Mouse (Mus musculus) B cell, adult 62 days (primary cell): ENCODE results near the gene Hs3st6. TPM values are rescaled to one million over a fixed set of nuclear protein-coding genes. Genes with fewer than 3 reads are reported as not detected.

Experiments
- total RNA-seq: library from RNA; stranded (reverse); gene quantifications from 4 replicates; pipeline ENCODE4 v1.2.4, GENCODE M21; 2023

The Hs3st6 gene
- total RNA-seq, result not detected in 4 replicates

DNA sequence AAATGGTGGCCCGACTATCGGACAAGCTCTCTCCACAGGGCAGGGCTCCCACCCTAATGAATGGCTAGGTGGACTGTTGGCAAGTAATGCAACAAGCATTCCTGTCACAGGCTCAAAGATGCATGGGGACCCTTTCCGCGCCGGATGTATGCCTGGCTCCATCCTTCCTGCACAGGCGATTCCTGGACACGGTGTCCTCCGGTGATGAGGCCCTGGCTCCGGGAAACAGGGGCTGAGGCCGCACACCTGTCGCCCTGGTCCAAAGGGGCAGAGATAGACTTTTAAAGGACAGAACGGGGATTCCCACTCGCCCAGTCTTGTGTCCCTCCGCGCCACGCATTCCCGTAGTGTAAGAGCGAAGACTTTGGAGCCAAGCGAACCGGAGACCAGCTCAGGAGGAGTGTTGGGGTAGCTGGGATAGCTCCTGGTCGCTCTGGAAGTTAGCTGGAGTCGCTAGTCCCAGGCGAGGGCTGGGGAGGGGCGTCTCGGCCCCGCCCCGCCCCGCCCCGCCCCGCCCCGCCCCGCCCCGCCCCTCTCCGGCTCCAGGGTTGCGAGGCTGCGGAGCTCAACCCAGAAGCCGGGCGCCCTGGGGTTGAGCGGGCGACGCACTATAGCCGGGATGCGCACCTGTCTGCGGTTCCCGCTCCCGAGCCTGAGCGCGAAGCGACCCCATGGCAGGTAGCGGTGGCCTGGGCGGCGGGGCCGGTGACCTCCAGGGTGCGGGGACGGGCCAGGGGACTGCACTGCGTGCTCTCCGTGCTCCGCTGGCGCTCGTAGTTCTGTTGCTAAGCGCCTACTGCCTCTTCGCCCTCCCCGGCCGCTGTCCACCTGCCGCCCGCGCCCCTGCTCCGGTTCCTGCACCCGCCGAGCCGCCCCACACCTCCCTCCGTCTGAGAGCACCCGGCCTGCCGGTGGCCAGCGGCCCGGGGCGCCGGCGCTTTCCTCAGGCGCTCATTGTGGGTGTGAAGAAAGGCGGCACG, at the start of gene Hs3st6:
TSS of gene Hs3st6 (plus strand) at position 574 of the 980 bp plus-strand sequence.

DNA sequence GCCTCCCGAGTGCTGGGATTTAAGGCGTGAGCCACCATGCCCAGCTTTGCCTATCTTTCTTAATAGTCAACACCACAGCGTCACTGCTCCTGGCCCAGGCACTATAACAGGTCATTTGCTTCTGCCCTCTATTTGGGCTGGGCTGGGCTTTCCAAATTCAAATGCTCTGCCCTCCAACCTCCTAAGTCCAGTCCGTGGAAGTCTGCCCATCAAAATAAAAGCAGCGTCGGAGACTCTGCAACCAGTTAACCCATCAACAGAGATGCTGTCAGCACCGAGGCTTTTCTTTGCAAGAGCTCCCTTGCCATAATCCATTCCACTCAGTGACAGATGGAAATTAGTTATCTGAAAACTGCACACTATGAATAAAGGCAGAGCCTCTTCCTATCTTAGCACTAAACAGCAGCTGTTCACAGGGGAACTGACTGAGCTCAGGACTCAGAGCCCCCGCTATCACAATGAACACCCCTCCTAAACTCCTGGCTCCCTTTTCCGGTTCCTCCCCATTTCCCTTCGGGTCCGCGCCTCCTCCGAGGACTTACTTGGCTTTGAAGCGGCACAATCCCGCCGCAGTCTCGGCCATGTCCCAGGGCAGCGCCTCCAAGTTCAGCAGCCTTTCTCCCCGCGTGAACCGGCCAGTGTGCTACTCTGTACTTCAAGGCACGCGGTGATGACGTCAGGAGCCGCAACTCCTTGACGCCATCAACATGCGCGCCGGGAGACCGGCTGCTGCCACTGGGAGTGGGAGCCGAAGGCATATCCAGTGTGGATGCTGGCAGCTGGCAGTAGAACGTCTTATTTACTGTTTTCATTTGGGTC, 45.6 kb upstream of the Hs3st6 start, which contains the start of gene Tbl3:
TSS of gene Tbl3 (minus strand) at position 679 of the 819 bp plus-strand sequence.

DNA sequence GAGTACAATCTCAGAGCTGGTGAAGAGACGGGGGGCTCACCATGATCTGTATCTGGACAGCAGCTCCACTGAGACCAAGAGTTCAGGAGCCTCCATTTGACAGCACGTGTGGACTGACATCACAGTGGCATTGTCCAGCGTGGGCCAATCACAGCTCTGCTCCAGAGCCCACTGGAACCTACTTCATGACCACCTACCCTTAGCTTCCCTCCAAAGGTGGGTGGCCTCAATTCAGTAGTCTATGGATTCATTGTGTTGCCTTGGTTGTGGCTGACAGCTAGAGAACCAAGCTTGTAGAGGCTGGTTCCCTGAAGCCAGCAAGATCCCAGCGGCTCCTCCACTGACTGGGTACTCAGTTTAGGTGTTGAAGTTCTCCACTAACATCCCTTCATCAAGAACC, 34.8 kb upstream of the Hs3st6 start, which contains the start of the genes Rnf151 and Rps2:
TSS of gene Rnf151 (minus strand) at position 121 of the 400 bp plus-strand sequence.
TSS of gene Rps2 (plus strand) at position 174 of the 400 bp plus-strand sequence.

DNA sequence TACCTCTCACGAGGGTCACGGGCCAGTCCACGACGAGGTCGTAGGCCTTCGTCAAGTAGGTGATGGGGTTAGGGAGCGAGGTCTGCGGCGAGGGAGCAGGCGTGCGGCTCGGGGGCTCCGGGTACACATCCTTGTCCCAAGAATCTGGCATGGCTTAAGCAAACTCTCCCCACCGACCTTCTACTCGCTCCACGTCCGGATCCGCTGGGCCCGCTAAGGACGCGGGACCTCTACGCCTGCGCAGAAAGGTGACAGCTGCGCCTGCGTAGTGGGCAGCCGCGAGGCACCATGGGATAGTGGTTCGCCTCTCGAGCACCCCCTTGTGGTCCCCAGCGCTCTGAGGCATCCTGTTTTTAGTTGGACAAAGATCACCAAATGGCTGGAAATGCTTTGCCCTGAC, 28.6 kb upstream of the Hs3st6 start, which contains the start of gene Ndufb10:
TSS of gene Ndufb10 (minus strand) at position 295 of the 400 bp plus-strand sequence.

DNA sequence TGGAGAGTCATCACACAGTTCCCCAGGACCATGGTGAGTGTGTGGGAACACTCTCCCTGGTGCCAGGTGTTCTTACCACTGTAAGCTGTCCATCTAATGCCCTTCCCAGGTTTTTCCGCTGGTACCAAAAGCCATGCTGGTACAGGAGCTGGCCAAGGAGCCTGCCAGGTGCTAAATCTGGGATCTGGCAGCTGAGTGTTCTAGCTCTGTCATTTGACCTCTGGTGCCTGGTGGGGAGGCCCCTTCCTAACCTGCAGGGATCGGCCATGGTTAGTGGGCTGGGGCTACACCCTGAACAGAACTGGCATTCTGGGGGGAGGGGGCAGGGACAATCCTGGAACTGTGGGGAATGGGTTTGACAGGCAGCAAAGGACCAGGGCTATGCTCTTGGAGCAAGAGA, 25.2 kb upstream of the Hs3st6 start, which contains the start of gene Rpl3l:
TSS of gene Rpl3l (plus strand) at position 203 of the 400 bp plus-strand sequence.

DNA sequence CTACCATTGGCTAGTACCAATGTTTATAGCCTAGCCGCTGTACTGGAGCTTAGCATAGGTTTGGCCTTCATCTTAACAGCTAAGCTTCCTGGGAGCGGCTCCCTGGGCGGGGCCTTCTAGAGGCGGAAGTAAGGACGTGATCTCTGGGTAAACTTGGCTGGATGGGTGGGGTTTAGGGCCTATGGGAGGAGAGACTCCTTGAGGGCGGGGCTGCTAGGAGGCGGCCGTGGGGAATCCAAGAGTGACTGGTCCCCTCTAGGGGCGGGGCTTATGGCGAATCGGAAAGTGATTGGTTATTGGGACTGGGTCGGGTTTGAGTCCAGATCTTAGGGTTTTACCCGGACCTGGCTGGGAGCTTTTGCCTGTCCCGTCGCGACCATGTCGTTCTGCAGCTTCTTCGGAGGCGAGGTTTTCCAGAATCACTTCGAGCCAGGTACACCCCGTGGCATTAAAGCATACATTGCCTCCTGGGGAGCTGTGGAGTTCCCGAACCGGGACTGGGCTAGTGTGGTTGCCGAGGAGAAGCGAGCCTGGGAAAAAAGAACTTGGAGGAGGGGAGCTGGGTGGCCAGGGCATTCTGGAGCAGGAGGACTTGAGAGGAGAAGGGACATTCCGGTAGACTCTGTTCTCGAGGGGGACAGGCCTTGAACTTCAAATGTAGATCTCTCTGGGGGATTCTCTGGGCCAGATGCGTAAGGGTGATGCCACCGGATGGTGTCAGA, 16.3 kb upstream of the Hs3st6 start, which contains the start of gene Msrb1:
TSS of gene Msrb1 (plus strand) at position 313 of the 722 bp plus-strand sequence.

DNA sequence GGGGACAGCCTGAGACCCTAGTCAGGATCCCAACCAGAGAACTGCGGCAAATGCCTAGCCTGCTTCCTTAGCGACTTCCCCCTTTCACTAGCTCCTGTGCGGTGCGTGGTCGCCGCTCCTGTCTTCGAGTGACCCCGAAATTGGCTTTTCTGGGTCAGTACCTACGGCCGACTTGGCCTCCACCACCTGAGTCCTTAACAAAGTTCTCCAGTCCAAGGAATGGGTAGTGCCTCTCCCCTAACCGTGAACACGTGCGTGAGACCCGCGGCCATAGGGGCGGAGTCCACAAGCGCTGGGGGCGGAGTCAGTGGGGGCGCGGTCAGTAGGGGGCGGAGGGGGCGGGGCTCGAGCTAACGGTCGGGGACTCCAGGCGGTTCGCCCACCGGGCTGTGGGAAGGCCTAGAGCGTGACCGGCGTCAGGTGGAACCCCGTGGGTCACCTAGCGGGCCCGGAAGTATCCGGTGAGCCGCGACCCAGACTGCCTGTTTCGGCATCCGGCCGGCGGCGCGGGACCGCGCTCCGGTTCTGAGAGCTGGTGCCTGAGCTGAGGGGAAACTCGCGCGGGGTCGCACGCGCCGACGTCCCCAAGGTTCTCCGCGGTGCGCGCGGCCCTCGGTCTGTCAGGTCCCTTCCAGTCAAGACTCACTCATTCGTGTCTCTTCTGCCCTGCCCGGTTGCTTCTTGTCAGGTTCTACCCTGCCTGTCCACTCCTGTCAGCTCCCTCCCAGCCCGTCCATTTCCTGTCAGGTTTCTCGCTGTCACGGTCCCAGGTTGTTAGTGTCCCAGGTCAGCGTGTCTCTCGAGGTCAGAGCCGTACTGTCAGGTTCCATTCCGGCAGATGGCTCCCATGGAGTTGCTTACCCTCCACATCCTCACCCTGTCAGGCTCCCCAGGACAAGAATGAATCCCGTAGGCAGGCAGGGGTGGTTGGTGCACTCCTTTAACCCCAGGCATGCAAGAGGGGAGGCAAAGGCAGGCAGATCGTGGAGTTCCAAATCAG, 51.5 kb downstream of the Hs3st6 start, which contains the start of gene Meiob:
TSS of gene Meiob (plus strand) at position 338 of the 1,000 bp plus-strand sequence.

Other genes with a start within 250 kb of the Hs3st6 start
- 174 to 212 TPM (median 202 TPM) in 4 replicates for gene Traf7, start 225.1 kb upstream of the Hs3st6 start, total RNA-seq
- gene Rab26, start 218.8 kb upstream of the Hs3st6 start, total RNA-seq, result 0.92 to 3.0 TPM (median 1.4 TPM) in 4 replicates
- 66.6 to 77.7 TPM (median 73.9 TPM) in 4 replicates for gene Pkd1, start 203.2 kb upstream of the Hs3st6 start, total RNA-seq
- gene Tsc2, start 120.4 kb upstream of the Hs3st6 start, total RNA-seq, result 90.9 to 106 TPM (median 96.8 TPM) in 4 replicates
- gene Nthl1, start 120.3 kb upstream of the Hs3st6 start, total RNA-seq, result 4.4 to 5.8 TPM (median 5.0 TPM) in 4 replicates
- 0.41 to 0.48 TPM in 2 of 4 replicates, not detected in the others for gene Slc9a3r2, start 102.7 kb upstream of the Hs3st6 start, total RNA-seq
- gene Npw, start 94.5 kb upstream of the Hs3st6 start, total RNA-seq, result not detected in 4 replicates
- 54.6 to 60.8 TPM (median 56.6 TPM) in 4 replicates for gene Zfp598, start 83.3 kb upstream of the Hs3st6 start, total RNA-seq
- not detected in 4 replicates for gene Syngr3, start 63.0 kb upstream of the Hs3st6 start, total RNA-seq
- gene Gfer, start 56.8 kb upstream of the Hs3st6 start, total RNA-seq, result 12.9 to 22.3 TPM (median 19.2 TPM) in 4 replicates
- 5.5 to 8.2 TPM (median 5.8 TPM) in 4 replicates for gene Noxo1, start 56.8 kb upstream of the Hs3st6 start, total RNA-seq
- gene Tbl3, start 45.3 kb upstream of the Hs3st6 start, total RNA-seq, result 27.5 to 42.8 TPM (median 32.7 TPM) in 4 replicates
- not detected in 4 replicates for gene Rnf151, start 34.9 kb upstream of the Hs3st6 start, total RNA-seq
- 1,219 to 1,283 TPM (median 1,236 TPM) in 4 replicates for gene Rps2, start 34.9 kb upstream of the Hs3st6 start, total RNA-seq
- gene Ndufb10, start 28.5 kb upstream of the Hs3st6 start, total RNA-seq, result 67.0 to 84.4 TPM (median 75.9 TPM) in 4 replicates
- 1.6 TPM in 1 of 4 replicates, not detected in the others for gene Rpl3l, start 25.2 kb upstream of the Hs3st6 start, total RNA-seq
- 32.3 to 40.3 TPM (median 34.7 TPM) in 4 replicates for gene Msrb1, start 16.3 kb upstream of the Hs3st6 start, total RNA-seq
- gene Meiob, start 51.3 kb downstream of the Hs3st6 start, total RNA-seq, result not detected in 4 replicates
- 29.2 to 37.9 TPM (median 31.8 TPM) in 4 replicates for gene Hagh, start 87.2 kb downstream of the Hs3st6 start, total RNA-seq
- 1.6 to 2.9 TPM (median 2.5 TPM) in 4 replicates for gene Fahd1, start 97.4 kb downstream of the Hs3st6 start, total RNA-seq
- 0.45 to 0.72 TPM (median 0.59 TPM) in 4 replicates for gene Igfals, start 113.0 kb downstream of the Hs3st6 start, total RNA-seq
- 53.9 to 62.6 TPM (median 58.4 TPM) in 4 replicates for gene Nubp2, start 133.4 kb downstream of the Hs3st6 start, total RNA-seq
- 22.1 to 30.5 TPM (median 28.7 TPM) in 4 replicates for gene Spsb3, start 133.7 kb downstream of the Hs3st6 start, total RNA-seq
- 65.3 to 77.7 TPM (median 72.9 TPM) in 4 replicates for gene Eme2, start 142.1 kb downstream of the Hs3st6 start, total RNA-seq
- 27.2 to 32.9 TPM (median 29.8 TPM) in 4 replicates for gene Mrps34, start 142.1 kb downstream of the Hs3st6 start, total RNA-seq
- 16.7 to 22.9 TPM (median 20.5 TPM) in 4 replicates for gene Nme3, start 143.5 kb downstream of the Hs3st6 start, total RNA-seq
- gene Mapk8ip3, start 184.0 kb downstream of the Hs3st6 start, total RNA-seq, result 208 to 219 TPM (median 213 TPM) in 4 replicates
- gene Jpt2, start 207.7 kb downstream of the Hs3st6 start, total RNA-seq, result 26.3 to 41.9 TPM (median 33.7 TPM) in 4 replicates